Mouse (Mus musculus): ENCODE measurements around the gene H2-K1.

Gene H2-K1

DNA sequence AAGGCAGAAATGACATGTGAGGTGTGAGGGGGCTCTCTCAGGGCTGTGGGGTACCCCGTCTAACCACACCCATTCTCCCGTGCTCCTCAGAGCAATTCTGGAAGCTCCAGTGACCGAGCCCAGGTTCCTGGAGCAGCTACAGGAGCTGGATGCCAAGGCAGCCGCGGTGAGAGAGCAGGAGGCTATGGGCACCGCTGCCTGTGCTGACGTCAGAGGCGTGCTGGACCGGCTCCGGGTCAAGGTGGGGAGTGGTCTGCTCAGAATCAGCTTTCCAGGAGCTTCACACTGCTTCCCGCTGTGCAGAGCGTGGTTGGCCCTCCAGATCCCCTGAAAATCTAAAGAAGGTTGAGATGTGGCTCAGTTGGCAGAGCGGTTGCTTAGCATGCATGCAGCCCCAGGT lies 41.0 kb downstream of the H2-K1 start:
- in situ Hi-C loops (cut with MboI, MseI) = loop anchor here (5.0 kb wide), 1 partner anchor 63 kb away; the partner anchor contains the start of gene Ring1

DNA sequence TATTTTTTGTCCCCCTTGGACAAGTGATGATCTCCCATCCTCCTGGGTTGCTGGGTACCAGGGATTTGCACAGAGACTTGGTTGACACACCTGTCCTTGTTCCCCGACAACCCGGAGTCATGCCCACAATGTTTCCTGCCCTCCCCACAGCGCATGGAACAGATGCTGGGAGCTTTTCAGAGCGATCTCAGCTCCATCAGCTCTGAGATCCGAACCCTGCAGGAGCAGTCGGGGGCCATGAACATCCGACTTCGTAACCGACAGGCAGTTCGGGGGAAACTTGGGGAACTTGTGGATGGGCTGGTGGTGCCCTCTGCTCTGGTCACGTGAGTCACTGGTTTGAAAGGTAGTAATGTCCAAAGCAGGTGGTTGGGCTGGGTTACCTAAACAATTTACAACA lies 41.7 kb downstream of the H2-K1 start:
- in situ Hi-C loops (cut with MboI, MseI) = loop anchor here (5.0 kb wide), 1 partner anchor 64 kb away; the partner anchor contains the start of gene Ring1

DNA sequence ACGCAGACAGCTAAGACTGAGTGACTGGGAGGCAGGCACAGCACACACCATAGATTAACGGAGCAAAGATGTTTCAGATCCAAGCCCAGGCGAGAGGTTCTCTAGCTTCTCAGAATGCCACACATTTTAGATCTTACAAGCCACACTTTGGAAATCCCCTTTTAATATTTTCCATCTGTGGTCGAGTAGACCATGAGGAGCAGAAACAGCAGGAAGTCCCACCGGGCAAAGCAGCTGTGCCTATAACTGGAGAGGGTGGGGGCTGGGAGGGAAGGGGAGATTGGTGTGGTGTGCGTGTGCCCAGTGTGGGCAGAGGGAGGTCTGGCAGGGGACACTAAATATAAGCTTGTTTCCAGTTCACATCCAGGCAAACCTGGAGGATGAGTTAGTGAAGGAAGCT lies 42.7 kb downstream of the H2-K1 start:
- in situ Hi-C loops (cut with MboI, MseI) = loop anchor here (5.0 kb wide), 1 partner anchor 65 kb away; the partner anchor contains the start of gene Ring1

DNA sequence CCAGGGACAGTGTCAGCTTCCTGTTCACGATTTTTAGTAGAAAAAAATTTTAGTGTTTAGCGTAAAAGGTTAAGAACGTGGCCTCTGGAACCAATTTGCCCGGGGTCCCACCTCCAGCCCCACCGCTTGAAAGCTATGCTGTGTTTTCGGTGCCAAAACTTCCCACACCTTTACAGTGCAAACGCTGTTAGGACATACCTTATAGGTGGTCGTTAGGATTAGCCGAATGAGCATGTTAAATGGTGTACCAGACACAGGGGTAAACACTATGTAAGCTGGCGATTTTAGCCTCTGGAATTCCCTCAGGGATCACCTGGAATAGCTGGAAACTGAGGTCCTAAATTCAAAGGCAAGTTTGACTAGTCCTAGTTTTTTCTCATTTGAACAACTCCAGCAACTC lies 43.8 kb downstream of the H2-K1 start:
- in situ Hi-C loops (cut with MboI, MseI) = loop anchor here (5.0 kb wide), 1 partner anchor 66 kb away; the partner anchor contains the start of gene Ring1

DNA sequence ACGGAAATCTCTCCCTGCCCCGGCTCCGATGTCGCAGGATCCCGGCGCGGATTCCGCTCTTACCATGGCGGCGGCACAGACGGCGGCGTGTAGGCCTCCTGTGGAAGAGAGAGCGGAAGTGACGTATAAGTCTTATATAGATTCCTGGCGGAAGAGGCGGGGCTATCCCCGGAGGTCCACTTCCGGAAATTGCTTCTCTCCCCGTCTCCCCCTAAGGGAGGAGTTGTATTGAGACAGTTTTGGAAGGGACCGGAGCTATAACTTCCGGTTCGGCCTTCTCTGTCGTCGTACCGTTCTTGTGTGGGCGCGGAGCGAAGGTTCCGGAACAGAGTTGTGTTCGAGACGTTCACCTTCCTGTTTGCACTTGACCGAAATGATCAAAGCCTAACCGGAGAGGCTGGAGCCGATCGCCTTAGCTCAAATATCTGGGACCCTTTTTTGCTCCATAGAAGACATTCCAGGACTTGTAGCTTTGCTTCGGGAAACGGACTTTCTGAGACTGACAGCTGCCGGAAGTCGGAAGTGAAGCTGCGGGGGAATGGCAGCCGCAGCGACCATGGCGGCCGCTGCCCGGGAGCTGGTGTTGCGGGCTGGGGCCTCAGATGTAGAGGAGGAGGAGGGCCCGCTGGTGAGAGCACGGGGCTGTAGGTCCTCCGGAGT lies 44.5 kb downstream of the H2-K1 start, which contains the start of the genes Vps52 and Rps18:
TSS of gene Vps52 (plus strand) at position 258 of the 660 bp plus-strand sequence.
TSS of gene Rps18 (minus strand) at position 447 of the 660 bp plus-strand sequence.
- in situ Hi-C loops (cut with MboI, MseI) = loop anchor here (5.0 kb wide), 1 partner anchor 67 kb away; the partner anchor contains the start of gene Ring1

DNA sequence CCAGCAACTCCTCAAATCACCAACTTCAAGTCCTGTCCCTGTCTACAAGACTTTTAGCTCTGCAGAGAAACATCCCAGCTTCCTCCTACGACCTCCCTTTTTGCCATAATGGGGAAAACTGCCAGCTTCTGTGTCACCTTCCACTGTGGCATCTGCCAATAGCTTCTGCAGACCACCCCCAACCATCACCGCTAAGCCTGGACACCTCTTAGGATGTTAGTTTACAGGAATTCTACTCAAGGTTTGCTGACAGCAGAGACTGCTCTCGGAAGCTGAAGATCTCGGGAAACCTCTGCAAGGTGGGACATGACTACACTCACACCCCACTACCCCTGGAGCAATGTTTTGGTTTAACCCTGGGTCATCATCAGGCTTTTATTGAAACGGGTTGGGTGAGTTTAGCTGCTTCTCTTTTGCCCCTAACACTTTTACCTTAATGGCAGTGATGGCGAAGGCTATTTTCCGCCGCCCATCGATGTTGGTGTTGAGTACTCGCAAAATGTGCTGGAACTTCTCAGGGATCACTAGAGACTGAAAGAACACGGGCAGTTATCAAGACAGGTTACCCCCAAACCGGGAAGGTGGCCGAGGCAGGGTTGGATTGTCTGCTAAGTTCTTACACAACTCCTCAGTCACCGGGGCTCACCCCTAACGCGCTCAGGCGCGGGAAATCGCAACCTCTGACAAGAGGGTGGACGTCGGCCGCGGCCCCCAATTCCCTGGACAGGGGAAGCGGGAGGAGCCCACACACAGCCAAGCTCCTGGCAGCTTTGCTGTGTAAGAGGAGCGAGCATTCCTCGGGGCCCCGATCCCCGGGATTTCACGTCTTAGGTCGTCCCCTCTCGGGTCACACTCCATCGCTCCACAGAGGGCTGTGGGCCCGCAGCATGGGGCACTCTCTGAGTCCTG lies 45.2 kb downstream of the H2-K1 start:
- in situ Hi-C loops (cut with MboI, MseI) = loop anchor here (5.0 kb wide), 2 partner anchors 42 to 67 kb away; partner anchors contain the start of gene Ring1

DNA sequence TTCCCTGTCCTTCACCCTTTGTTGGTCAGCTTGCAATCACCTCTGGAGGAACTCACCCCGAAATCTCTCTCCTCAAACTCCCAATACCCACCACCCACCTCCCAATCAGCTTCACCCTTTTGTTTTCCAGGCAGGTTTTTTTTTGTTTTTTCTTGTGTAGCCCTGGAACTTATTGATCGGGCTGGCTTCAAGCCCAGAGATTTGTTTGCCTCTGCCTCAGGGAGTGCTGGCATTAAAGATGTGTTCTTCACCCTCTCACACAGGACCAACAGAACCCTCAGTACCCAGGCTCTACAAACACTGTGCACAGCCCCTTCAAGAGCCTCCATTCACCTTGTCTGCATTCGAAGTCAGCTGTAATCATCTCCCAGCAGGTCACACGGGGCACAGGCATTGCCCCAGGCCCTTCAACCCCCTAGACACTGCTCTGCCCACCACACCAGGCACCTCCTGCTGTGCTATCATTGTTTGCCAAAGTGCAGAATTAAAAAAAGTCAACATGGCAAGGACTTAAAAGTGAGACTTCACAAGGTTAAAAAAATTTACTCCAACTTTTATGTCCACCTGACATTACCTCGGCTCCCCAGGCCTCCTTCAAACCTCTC lies 46.1 kb downstream of the H2-K1 start:
- in situ Hi-C loops (cut with MboI, MseI) = loop anchor here (5.0 kb wide), 1 partner anchor 43 kb away; no protein-coding TSS in a partner anchor

DNA sequence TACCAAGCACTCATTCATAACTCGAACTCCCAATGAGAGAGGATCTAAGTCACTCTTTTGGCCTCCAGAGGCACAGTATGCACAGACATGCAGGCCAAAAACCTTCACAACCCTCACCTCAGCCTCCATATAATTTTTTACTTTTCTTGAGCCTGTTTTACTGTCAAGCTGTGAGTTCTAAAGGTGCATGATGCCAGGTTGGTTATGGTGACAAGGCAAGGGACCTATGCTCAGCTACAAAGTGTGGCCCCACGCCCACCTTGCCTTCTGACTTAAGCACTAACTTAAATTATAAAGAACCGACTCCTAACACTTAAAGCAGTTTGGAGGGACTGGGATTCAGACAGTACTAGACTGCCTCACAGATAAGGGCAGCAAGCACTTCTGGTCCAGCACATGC lies 46.8 kb downstream of the H2-K1 start:
- in situ Hi-C loops (cut with MboI, MseI) = loop anchor here (5.0 kb wide), 1 partner anchor 44 kb away; no protein-coding TSS in a partner anchor

DNA sequence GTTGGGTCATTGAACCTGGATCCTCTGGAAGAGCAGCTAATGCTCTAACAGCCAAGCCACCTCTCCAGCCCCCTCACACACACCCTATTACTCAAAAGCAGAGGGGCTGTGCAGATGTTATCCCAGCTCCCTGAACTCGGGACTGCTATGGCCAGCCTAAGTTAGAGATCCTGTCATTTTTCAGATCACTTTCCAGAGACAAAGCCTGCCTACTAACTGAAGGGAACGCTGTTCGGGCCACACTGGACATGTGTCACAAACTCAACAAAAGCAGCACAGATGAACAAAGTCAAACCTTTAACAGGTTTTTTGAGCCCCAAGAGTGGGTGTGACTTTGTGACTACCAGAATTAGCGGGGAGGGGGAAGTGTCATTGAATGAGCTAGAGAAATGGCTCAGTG lies 47.3 kb downstream of the H2-K1 start:
- in situ Hi-C loops (cut with MboI, MseI) = loop anchor here (5.0 kb wide), 1 partner anchor 44 kb away; no protein-coding TSS in a partner anchor

DNA sequence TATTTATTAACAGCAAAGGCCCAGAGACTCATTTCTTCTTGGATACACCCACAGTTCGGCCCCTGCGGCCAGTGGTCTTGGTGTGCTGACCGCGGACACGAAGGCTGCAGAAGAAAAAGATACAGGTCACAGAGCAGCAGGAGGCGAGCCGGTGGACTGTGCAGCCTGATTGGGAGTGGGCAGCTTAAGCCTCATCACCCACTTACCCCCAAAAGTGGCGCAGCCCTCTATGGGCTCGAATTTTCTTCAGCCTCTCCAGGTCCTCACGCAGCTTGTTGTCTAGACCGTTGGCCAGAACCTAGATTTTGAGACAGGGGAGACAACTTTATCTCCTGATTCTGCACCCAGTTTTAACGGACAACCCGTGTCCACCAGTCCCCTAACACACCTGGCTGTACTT lies 48.1 kb downstream of the H2-K1 start:
- in situ Hi-C loops (cut with MboI, MseI) = loop anchor here (5.0 kb wide), 1 partner anchor 45 kb away; no protein-coding TSS in a partner anchor

DNA sequence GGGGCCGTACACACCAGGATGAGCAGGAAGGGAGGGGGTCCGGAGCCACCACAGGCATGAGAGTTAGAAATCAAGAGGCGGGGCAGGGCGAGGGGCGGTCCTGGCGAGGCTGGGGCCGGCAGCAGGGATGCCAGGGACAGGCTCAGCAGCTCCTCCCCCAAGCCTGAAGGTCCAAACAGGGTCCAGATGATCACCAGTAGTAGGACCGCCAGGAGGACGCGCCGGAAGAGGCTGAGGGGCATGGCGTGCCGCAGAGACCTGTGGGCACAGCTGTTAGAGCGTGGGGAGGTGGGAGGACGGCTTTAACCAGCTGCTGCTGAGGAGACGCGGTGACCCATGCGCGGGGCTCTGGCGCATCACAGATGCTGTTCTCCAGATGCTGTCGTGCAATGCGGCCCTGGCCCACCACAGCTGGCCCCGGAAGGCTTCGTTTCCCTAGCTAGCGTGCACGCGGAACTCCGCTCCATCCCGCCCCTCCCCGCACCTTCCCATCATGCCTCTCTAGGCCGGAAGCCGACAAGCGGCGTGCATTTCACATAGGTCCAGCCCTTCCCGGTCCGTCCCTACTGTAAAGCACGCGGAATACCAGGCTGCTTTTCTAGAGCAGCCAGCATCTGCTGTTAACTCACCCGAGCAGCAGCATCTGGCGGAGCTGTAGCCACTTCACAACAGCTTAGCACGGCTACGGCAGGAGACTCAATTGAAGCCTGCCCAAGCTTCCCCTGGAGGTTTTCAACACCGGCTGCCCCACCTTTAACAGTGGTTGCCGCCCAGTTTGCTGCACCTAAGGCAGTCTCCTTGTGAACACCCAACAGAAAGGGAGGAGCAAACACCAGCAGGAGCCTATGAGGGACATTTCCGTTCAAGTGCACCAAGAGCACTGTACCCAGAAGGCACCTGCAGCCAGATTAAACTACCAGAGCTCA lies 48.9 kb downstream of the H2-K1 start, which contains the start of gene B3galt4:
TSS of gene B3galt4 (minus strand) at position 468 of the 926 bp plus-strand sequence.
- in situ Hi-C loops (cut with MboI, MseI) = loop anchor here (5.0 kb wide), 1 partner anchor 46 kb away; no protein-coding TSS in a partner anchor

DNA sequence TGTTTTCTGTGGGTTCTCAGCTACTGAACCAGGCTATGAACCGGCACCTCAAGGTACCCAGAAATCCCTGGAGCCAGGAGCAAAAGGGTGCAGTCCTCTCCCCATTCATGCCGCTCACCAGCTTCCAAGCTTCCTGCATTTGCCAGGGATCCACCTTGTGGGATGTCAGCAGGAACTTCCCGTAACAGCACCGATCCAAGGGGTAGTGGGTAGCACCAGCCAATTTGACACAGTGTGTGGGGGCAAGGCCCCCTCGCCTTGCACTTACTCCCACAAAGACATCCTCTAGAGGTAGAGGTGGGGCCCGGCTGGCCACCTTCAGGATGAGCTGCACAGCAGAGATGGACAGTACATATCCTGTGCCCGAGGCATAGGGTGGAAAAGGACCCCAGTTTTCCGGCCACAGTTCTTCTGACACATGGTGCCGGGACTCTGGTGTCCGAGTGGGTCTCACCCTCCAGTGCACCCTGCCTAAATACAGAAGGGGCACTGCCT lies 50.0 kb downstream of the H2-K1 start:
- in situ Hi-C loops (cut with MboI, MseI) = loop anchor here (5.0 kb wide), 1 partner anchor 47 kb away; no protein-coding TSS in a partner anchor

DNA sequence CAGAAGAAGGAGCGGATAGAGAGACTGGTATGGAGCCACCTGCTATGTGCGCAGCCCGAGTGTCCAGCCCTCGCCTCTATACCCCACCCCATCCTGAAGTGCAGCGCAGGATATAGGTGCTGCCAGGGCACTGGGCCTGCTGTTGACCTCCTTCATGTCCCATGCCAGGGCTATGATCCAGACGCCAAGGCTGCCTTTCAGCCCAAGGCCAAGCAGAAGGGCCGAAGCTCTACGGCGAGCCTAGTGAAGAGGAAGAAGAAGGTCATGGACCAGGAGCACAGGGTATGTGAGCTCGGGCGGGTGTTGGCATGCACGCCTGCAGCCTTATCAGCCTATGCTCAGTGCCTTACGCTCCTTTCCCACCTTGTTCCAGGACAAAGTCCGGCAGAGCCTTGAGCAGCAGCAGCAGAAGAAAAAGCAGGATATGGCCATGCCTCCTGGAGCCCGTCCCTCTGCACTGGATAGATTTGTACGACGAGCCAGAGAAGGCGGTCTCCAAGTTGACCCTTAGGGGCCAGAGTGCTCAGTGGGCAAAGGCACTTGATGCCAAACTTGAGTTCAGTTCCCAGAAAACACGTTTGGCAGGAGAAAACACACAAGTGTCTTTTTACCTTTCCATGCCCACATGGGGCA lies 51.1 kb downstream of the H2-K1 start:
- in situ Hi-C loops (cut with MboI, MseI) = no loop called here

DNA sequence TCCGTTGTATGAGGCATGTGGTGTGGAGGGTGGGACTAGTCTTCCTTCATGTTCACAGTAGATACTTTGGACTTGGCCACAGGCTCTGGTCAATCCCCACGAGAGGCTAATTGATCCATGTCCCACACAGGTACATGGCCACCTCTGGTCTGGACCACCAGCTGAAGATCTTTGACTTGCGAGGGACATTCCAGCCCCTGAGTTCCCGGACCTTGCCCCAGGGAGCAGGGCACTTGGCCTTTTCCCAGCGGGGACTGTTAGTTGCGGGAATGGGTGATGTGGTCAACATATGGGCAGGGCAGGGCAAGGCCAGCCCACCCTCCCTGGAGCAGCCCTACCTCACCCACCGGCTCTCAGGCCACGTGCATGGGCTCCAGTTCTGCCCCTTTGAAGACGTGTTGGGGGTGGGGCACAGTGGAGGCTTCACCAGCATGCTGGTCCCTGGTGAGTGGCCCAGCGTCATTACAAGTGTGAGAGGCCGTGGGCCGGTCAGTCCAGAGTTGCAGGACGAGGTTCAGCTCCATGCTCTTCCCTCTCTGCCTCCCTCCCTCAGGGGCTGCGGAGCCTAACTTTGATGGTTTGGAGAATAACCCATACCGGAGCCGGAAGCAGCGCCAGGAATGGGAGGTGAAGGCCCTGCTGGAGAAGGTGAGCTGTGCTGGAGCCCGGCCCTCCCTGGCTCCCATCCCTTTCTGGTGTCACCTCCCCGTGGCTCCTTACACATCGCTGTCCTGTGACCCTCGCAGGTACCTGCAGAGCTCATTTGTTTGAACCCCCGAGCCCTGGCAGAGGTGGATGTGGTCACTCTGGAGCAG lies 51.9 kb downstream of the H2-K1 start:
- in situ Hi-C loops (cut with MboI, MseI) = no loop called here

DNA sequence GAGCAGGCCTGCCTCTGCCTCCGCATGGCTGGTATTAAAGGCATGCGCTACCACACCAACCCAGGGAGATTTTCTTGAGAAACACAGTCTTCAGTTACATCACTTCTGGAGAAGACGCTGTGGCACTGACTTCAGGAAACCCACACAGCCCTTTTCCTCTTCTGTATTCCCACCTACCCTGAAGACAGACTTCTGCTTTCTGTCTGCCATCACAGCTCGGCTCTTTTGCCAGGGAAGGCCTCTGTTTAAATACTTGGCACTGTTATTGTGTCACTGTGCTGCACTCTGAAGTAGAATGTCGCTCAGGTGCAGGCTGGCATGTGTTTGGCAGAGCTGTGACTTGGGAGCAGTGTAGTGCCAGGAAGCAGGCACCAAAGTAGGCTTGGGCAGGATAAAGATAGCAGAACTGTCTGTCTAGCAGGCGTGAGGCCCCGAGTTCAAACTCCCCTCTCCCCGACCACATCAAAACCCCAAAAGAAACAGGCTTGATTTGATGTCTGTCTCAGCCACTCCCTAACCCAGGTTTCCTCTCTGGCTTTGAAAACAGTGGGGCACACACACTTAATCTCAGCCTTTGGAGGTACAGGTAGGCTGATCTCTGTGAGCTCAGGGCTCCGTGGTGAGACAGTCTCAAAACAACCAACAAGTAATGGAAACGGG lies 52.6 kb downstream of the H2-K1 start:
- in situ Hi-C loops (cut with MboI, MseI) = no loop called here
